Mouse (Mus musculus): ENCODE data around the gene Hmcn2.

- TF ChIP-seq POLR2A (IDR thresholded peaks at IDR 0.05; ENCODE audit: low read depth, low read length) (no peak), CTCF (IDR thresholded peaks at IDR 0.05; ENCODE audit: borderline replicate concordance, insufficient read depth, low read length) (no peak)
Measured at GRCm38 (mm10) chr2:31281138-31281537, 33.1 kb upstream of the Hmcn2 start.

Data from embryonic fibroblast, embryonic 13.5 days (primary cell).